Comparison of ENCODE assay signal across 20 mouse cellular contexts in the genomic region with DNA sequence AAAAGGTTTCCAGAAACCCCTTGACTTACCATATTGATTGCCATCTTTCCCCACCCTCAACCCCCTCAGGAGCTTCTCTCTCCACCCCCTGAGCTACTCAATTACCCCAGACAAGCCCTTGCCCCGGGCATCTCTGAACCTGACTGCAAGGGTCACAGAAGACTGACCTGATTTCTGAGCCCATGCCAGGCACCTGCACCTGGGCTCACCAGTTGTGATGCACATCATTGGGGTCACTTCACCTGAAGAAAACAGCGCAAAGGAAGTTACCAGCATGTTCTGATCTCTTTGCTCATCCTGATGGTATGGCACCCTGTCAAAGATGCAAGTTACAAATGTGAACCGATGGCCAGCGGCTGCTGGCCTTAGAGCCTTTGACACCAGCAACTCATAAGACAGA.
"Had no signal": no experiment of that assay in that cellular context is flagged by ENCODE, and none has a peak within 500 bp of the region (broad histone marks: within the 10 kb centered on the region; RNA-seq: fewer than 3 reads in every experiment).

No protein-coding gene starts in this region.

- H3K27ac ChIP-seq: heart, adult 2 months; heart, embryonic 13.5 days; heart, embryonic 15.5 days; limb, embryonic 13.5 days; limb, embryonic 15.5 days; liver, embryonic 12.5 days; liver, embryonic 14.5 days had no signal

- DNase-seq: gastrocnemius, postnatal 14 days; gastrocnemius, postnatal 36 days; heart, adult 2 months; heart, postnatal 14 days; heart, postnatal 36 days; kidney, adult 2 months; kidney, adult 9 months; kidney, postnatal 14 days; kidney, postnatal 36 days; layer of hippocampus, adult 9-11 months; layer of hippocampus, postnatal 36 days; left cerebral cortex, postnatal 4 days had no signal

- H3K9me3 ChIP-seq: heart, embryonic 13.5 days; heart, embryonic 15.5 days; hindbrain, embryonic 13.5 days; hindbrain, embryonic 15.5 days; limb, embryonic 13.5 days; limb, embryonic 15.5 days; liver, embryonic 12.5 days had no signal

- H3K9ac ChIP-seq: heart, embryonic 15.5 days; limb, embryonic 13.5 days; limb, embryonic 15.5 days; liver, embryonic 12.5 days; liver, embryonic 14.5 days had no signal

- H3K36me3 ChIP-seq: heart, embryonic 13.5 days; heart, embryonic 15.5 days; hindbrain, embryonic 13.5 days; hindbrain, embryonic 15.5 days; limb, embryonic 13.5 days; limb, embryonic 15.5 days; liver, embryonic 12.5 days had no signal
